Mouse (Mus musculus): ENCODE measurements around the gene Gm20509. TPM values are rescaled to one million over a fixed set of nuclear protein-coding genes. Genes with fewer than 3 reads are reported as not detected.

The Gm20509 gene
- total and polyA plus RNA-seq, 3 experiments, result not detected

DNA sequence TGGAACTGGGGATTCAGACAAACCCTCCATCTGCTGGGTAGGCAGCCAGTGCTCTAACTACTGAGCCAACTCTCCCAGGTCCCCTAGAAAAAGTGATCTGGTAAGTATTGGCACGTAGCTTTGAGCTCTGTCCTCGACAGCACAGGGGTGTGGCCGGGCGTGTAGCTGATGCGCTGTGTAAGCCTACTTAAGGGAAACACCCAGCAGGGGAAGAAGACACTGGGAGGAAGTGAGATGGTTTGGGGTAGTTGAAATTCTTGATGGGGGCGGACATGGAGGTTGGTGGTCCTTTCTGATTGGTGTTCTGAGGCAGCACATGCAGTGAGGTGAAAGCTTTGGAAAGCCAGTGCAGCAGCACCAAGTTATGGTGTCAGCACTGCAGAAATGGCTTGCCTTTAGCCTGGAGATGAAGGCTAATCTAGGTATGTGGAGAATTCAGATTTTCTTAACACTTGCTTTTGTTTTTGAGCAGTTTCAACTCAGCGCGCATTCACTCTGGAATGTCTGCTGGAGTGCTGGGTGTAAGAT, 22.8 kb downstream of the Gm20509 start:
- Histone ChIP-seq H3K9me3 (replicated peaks; ENCODE audit: low read length) (no peaks in the 10 kb centered on the region), H3K9ac (ENCODE audit: insufficient read depth, low read depth) (no peak overlapping the region), H3K4me2 (ENCODE audit: insufficient read depth, low read depth, poor library complexity, severe bottlenecking) (no peak overlapping the region), H3K4me3 (replicated peaks in 1 of 3; ENCODE audit: low read depth in 2 of 3, low read length in 2 of 3, poor library complexity in 1 of 3) (no peak overlapping the region), H3K36me3 (replicated peaks in 1 of 2; ENCODE audit: control insufficient read depth in 1 of 2, insufficient read depth in 1 of 2, low read length in 1 of 2) (peaks cover 78 to 90% of the 10 kb centered on the region in 2 experiments), H3K27ac (ENCODE audit: insufficient read depth, low read depth) (no peak overlapping the region), H3K27me3 (replicated peaks) (no peaks in the 10 kb centered on the region), H3K79me2 (replicated peaks; ENCODE audit: control insufficient read depth, extremely low read depth, insufficient read depth, poor library complexity, severe bottlenecking) (no peaks in the 10 kb centered on the region; the same call in 1 of the 2 replicates), H3K4me1 (ENCODE audit: control insufficient read depth in 1 of 2, insufficient read depth in 2 of 2) (no peaks in the 10 kb centered on the region)
- peak; percentile 15 for DNase-seq (ENCODE audit: extremely low read depth)
- dilution Hi-C loops (cut with MboI; ENCODE audit: extremely low pct_ligation_motif_present, extremely low pct_unique_long_range_greater_than_20kb, low sequenced_read_pairs) (no loop called here), in situ Hi-C loops (cut with MboI; ENCODE audit: low pct_ligation_motif_present, low pct_unique_long_range_greater_than_20kb, low sequenced_read_pairs) (no loop called here)
- TF ChIP-seq CTCF (conservative IDR thresholded peaks at IDR 0.05 in 1 of 2, IDR thresholded peaks at IDR 0.05 in 1 of 2; ENCODE audit: low read depth in 2 of 2, low read length in 2 of 2) (no peak), GABPA (IDR thresholded peaks at IDR 0.05; ENCODE audit: insufficient replicate concordance, low read depth, low read length) (no peak), MAX (IDR thresholded peaks at IDR 0.05; ENCODE audit: low read length) (no peak), MAZ (IDR thresholded peaks at IDR 0.05; ENCODE audit: low read depth, low read length) (no peak), UBTF (IDR thresholded peaks at IDR 0.05; ENCODE audit: low read depth, low read length) (no peak), CHD2 (IDR thresholded peaks at IDR 0.05; ENCODE audit: low read length) (no peak), ZMIZ1 (IDR thresholded peaks at IDR 0.05; ENCODE audit: low read depth, low read length) (no peak), PAX5 (IDR thresholded peaks at IDR 0.05; ENCODE audit: low read length) (no peak), NRF1 (IDR thresholded peaks at IDR 0.05; ENCODE audit: low read depth, low read length) (no peak), ZC3H11A (IDR thresholded peaks at IDR 0.05; ENCODE audit: low read depth, low read length) (no peak)

DNA sequence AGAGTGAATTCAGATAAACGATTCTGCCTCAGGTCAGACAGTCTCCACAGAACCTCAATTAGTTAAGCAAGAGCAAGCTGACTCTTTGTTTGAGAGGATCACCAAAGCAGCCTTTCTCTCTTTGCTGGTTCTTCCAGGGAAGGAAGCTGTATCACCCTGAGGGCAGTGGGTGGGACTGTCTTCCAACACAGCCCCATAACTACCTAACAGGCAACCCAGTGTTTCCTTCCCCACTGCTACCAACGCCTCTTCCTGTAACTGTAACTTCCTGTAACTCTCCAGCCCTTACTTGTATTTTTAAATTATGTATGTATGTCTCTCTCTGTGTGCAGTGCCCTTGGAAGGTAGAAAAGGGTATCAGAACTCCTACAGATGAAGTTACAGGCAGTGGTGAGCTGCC, 25.2 kb downstream of the Gm20509 start:
- Histone ChIP-seq H3K4me1 (ENCODE audit: control insufficient read depth in 1 of 2, insufficient read depth in 2 of 2) (no peaks in the 10 kb centered on the region), H3K4me3 (replicated peaks in 1 of 3; ENCODE audit: low read depth in 2 of 3, low read length in 2 of 3, poor library complexity in 1 of 3) (no peak overlapping the region), H3K27me3 (replicated peaks) (no peaks in the 10 kb centered on the region), H3K36me3 (replicated peaks in 1 of 2; ENCODE audit: control insufficient read depth in 1 of 2, insufficient read depth in 1 of 2, low read length in 1 of 2) (peaks cover 57 to 88% of the 10 kb centered on the region in 2 experiments), H3K9ac (ENCODE audit: insufficient read depth, low read depth) (no peak overlapping the region), H3K27ac (ENCODE audit: insufficient read depth, low read depth) (no peak overlapping the region), H3K79me2 (replicated peaks; ENCODE audit: control insufficient read depth, extremely low read depth, insufficient read depth, poor library complexity, severe bottlenecking) (no peaks in the 10 kb centered on the region; the same call in 1 of the 2 replicates), H3K9me3 (replicated peaks; ENCODE audit: low read length) (no peaks in the 10 kb centered on the region), H3K4me2 (ENCODE audit: insufficient read depth, low read depth, poor library complexity, severe bottlenecking) (no peak overlapping the region)
- dilution Hi-C loops (cut with MboI; ENCODE audit: extremely low pct_ligation_motif_present, extremely low pct_unique_long_range_greater_than_20kb, low sequenced_read_pairs) (no loop called here), in situ Hi-C loops (cut with MboI; ENCODE audit: low pct_ligation_motif_present, low pct_unique_long_range_greater_than_20kb, low sequenced_read_pairs) (no loop called here)
- TF ChIP-seq HCFC1 (IDR thresholded peaks at IDR 0.05; ENCODE audit: low read depth, low read length), result no peak
- TF ChIP-seq USF2 (conservative IDR thresholded peaks at IDR 0.05; ENCODE audit: low read depth, low read length), result no peak
- no peak for TF ChIP-seq MAFK (IDR thresholded peaks at IDR 0.05; ENCODE audit: insufficient replicate concordance, low read length)
- no peak for TF ChIP-seq ZMIZ1 (IDR thresholded peaks at IDR 0.05; ENCODE audit: low read depth, low read length)
- TF ChIP-seq SMC3 (IDR thresholded peaks at IDR 0.05; ENCODE audit: low read depth, low read length), result no peak
- no peak for TF ChIP-seq IRF4 (IDR thresholded peaks at IDR 0.05; ENCODE audit: low read depth, low read length)
- TF ChIP-seq CTCF (conservative IDR thresholded peaks at IDR 0.05 in 1 of 2, IDR thresholded peaks at IDR 0.05 in 1 of 2; ENCODE audit: low read depth in 2 of 2, low read length in 2 of 2), result no peak
- DNase-seq (ENCODE audit: extremely low read depth), result no peak
